Mouse (Mus musculus) liver, embryonic 16.5 days (tissue): ENCODE measurements around the gene Prmt9. TPM values are rescaled to one million over a fixed set of nuclear protein-coding genes. Genes with fewer than 3 reads are reported as not detected.
A peak's percentile ranks its signal among the peaks of the same experiment; 100 is the strongest.

Experiments
- ATAC-seq: fragments of 200-750 bp; cut with Nextera tagmentation; 2 replicates; pipeline ENCODE4 v1.8.0; 2017; ENCODE audit warnings: low read depth, mild to moderate bottlenecking, moderate number of reproducible peaks, moderate library complexity
- H3K27ac ChIP-seq: fragments of 300-500 bp; sonication (generic); 2 replicates; pipeline ENCODE4 v1.5.1; 2014; ENCODE audit warnings: mild to moderate bottlenecking, low read length
- H3K27me3 ChIP-seq: fragments of 300-500 bp; sonication (generic); 2 replicates; pipeline ENCODE4 v1.6.1; 2014; ENCODE audit warnings: low read depth, low read length, mixed read lengths; ENCODE audit not compliant: control insufficient read depth, insufficient read depth
- H3K36me3 ChIP-seq: fragments of 300-500 bp; sonication (generic); 2 replicates; pipeline ENCODE4 v1.6.1; 2014; ENCODE audit warnings: mild to moderate bottlenecking; ENCODE audit not compliant: control insufficient read depth, insufficient read depth
- H3K4me1 ChIP-seq: fragments of 300-500 bp; sonication (generic); 2 replicates; pipeline ENCODE4 v1.6.1; 2014; ENCODE audit warnings: low read depth, low read length, mixed read lengths; ENCODE audit not compliant: control insufficient read depth
- H3K4me2 ChIP-seq: fragments of 300-500 bp; sonication (generic); 2 replicates; pipeline ENCODE4 v1.6.1; 2014; ENCODE audit warnings: low read depth, low read length, mixed read lengths
- H3K4me3 ChIP-seq: fragments of 300-500 bp; sonication (generic); 2 replicates; pipeline ENCODE4 v1.5.1; 2014; ENCODE audit warnings: low read depth, mild to moderate bottlenecking, low read length
- H3K9ac ChIP-seq: fragments of 300-500 bp; sonication (generic); 2 replicates; pipeline ENCODE4 v1.6.1; 2014; ENCODE audit warnings: low read depth, low read length
- H3K9me3 ChIP-seq: fragments of 300-500 bp; sonication (generic); replicated peaks from 2 replicates; pipeline ENCODE4 v1.6.1; 2016; ENCODE audit warnings: low read length; ENCODE audit not compliant: control insufficient read depth
- WGBS: fragments of 180-500 bp; shearing (Covaris S2); extraction: QIAGEN DNeasy Blood & Tissue Kit; methylation state at CpG from one replicate; pipeline ENCODE4 v1.1.7; 2014; ENCODE audit not compliant: insufficient replicate concordance; 5-methylcytosine and 5-hydroxymethylcytosine counted together
- polyA plus RNA-seq: library from polyadenylated mRNA; unstranded; fragments of >200 nt; fragmentation: Nextera tagmentation; extraction: Ambion mirVana; gene quantifications from 2 replicates; pipeline ENCODE4 v1.2.1, GENCODE M21; 2015

Gene Prmt9
- polyA plus RNA-seq, 1 experiment from 2014 or later = 7.3 TPM

GRCm38 (mm10) chr8:77524018-77524615, 25.1 kb upstream of the Prmt9 start:
- Histone ChIP-seq H3K27ac (no peak overlapping the region), H3K27me3 (no peaks in the 10 kb centered on the region), H3K9ac (no peak overlapping the region), H3K4me2 (peak overlapping the region; percentile 42), H3K4me3 (no peak overlapping the region), H3K4me1 (peaks cover 1% of the 10 kb centered on the region), H3K9me3 (no peaks in the 10 kb centered on the region), H3K36me3 (no peaks in the 10 kb centered on the region)
- ATAC-seq = peak; percentile 60; the same call in 1 of the 2 replicates
- WGBS = 48% methylated on average over 14 of the region's 14 CpGs

- no peak overlapping the region for H3K9ac ChIP-seq
- H3K4me3 ChIP-seq = no peak overlapping the region
- WGBS = 73% methylated on average over 2 of the region's 2 CpGs
- H3K27me3 ChIP-seq = no peaks in the 10 kb centered on the region
- H3K36me3 ChIP-seq = no peaks in the 10 kb centered on the region
- no peaks in the 10 kb centered on the region; the same call in 1 of the 2 replicates for H3K4me1 ChIP-seq
- H3K27ac ChIP-seq = no peak overlapping the region
- no peak for ATAC-seq
- no peak overlapping the region for H3K4me2 ChIP-seq
- no peaks in the 10 kb centered on the region for H3K9me3 ChIP-seq
Measured at GRCm38 (mm10) chr8:77524906-77525305, 24.3 kb upstream of the Prmt9 start.

GRCm38 (mm10) chr8:77526130-77526529, 23.1 kb upstream of the Prmt9 start:
- Histone ChIP-seq H3K9ac (no peak overlapping the region), H3K27ac (no peak overlapping the region), H3K4me1 (no peaks in the 10 kb centered on the region; the same call in 1 of the 2 replicates), H3K4me3 (no peak overlapping the region), H3K27me3 (no peaks in the 10 kb centered on the region), H3K4me2 (no peak overlapping the region), H3K36me3 (no peaks in the 10 kb centered on the region), H3K9me3 (no peaks in the 10 kb centered on the region)
- 80% methylated on average over 8 of the region's 8 CpGs for WGBS
- no peak for ATAC-seq

GRCm38 (mm10) chr8:77534358-77534992, 14.7 kb upstream of the Prmt9 start:
- Histone ChIP-seq H3K9me3 (no peaks in the 10 kb centered on the region), H3K4me2 (peak overlapping the region; percentile 43), H3K4me3 (peak overlapping the region; percentile 31), H3K36me3 (no peaks in the 10 kb centered on the region), H3K9ac (no peak overlapping the region), H3K27ac (no peak overlapping the region), H3K4me1 (peaks cover 7% of the 10 kb centered on the region), H3K27me3 (no peaks in the 10 kb centered on the region)
- WGBS = 18% methylated on average over 8 of the region's 8 CpGs
- peak; percentile 58 for ATAC-seq

- H3K4me2 ChIP-seq = peak overlapping the region; percentile 43; the same call in 1 of the 2 replicates
- peaks cover 7% of the 10 kb centered on the region for H3K4me1 ChIP-seq
- no peaks in the 10 kb centered on the region for H3K27me3 ChIP-seq
- no peaks in the 10 kb centered on the region for H3K36me3 ChIP-seq
- peak; percentile 45; the same call in 1 of the 2 replicates for ATAC-seq
- no peaks in the 10 kb centered on the region for H3K9me3 ChIP-seq
- H3K27ac ChIP-seq = no peak overlapping the region
- H3K9ac ChIP-seq = no peak overlapping the region
- H3K4me3 ChIP-seq = no peak overlapping the region
- 33% methylated on average over 5 of the region's 5 CpGs for WGBS
Measured at GRCm38 (mm10) chr8:77535026-77535595, 14.1 kb upstream of the Prmt9 start.

GRCm38 (mm10) chr8:77536821-77537220, 12.4 kb upstream of the Prmt9 start:
- H3K9ac ChIP-seq = no peak overlapping the region
- H3K27me3 ChIP-seq = no peaks in the 10 kb centered on the region
- no peak overlapping the region for H3K4me3 ChIP-seq
- WGBS = 69% methylated on average over 12 of the region's 12 CpGs
- H3K36me3 ChIP-seq = no peaks in the 10 kb centered on the region
- no peaks in the 10 kb centered on the region for H3K9me3 ChIP-seq
- no peak overlapping the region for H3K27ac ChIP-seq
- peaks cover 7% of the 10 kb centered on the region for H3K4me1 ChIP-seq
- no peak for ATAC-seq
- H3K4me2 ChIP-seq = no peak overlapping the region

GRCm38 (mm10) chr8:77538256-77538655, 10.9 kb upstream of the Prmt9 start:
- H3K9me3 ChIP-seq = no peaks in the 10 kb centered on the region
- H3K9ac ChIP-seq = no peak overlapping the region
- H3K4me1 ChIP-seq = peaks cover 7% of the 10 kb centered on the region
- no peak for ATAC-seq
- WGBS = 57% methylated on average over 1 of the region's 1 CpGs
- no peaks in the 10 kb centered on the region for H3K27me3 ChIP-seq
- H3K36me3 ChIP-seq = no peaks in the 10 kb centered on the region
- no peak overlapping the region for H3K4me2 ChIP-seq
- H3K4me3 ChIP-seq = no peak overlapping the region
- H3K27ac ChIP-seq = no peak overlapping the region

- H3K36me3 ChIP-seq = no peaks in the 10 kb centered on the region
- no peak overlapping the region for H3K9ac ChIP-seq
- H3K27me3 ChIP-seq = no peaks in the 10 kb centered on the region
- WGBS = 45% methylated on average over 6 of the region's 6 CpGs
- no peak overlapping the region for H3K4me2 ChIP-seq
- no peaks in the 10 kb centered on the region for H3K4me1 ChIP-seq
- no peak for ATAC-seq
- no peak overlapping the region for H3K4me3 ChIP-seq
- no peaks in the 10 kb centered on the region for H3K9me3 ChIP-seq
- no peak overlapping the region for H3K27ac ChIP-seq
Measured at GRCm38 (mm10) chr8:77543152-77543777, 5.9 kb upstream of the Prmt9 start.

GRCm38 (mm10) chr8:77544428-77544827, 4.8 kb upstream of the Prmt9 start:
- Histone ChIP-seq H3K4me2 (no peak overlapping the region), H3K4me3 (no peak overlapping the region), H3K4me1 (peaks cover 4% of the 10 kb centered on the region; the same call in 1 of the 2 replicates), H3K36me3 (no peaks in the 10 kb centered on the region), H3K27me3 (no peaks in the 10 kb centered on the region), H3K9ac (no peak overlapping the region), H3K27ac (no peak overlapping the region), H3K9me3 (no peaks in the 10 kb centered on the region)
- ATAC-seq = peak; percentile 19; the same call in 1 of the 2 replicates
- WGBS = 17% methylated on average over 3 of the region's 3 CpGs
